Mouse (Mus musculus) neural tube, embryonic 14.5 days (tissue): ENCODE measurements around the gene Luc7l2. TPM values are rescaled to one million over a fixed set of nuclear protein-coding genes. Genes with fewer than 3 reads are reported as not detected.

Experiments
- ATAC-seq: fragments of 200-750 bp; cut with Nextera tagmentation; 2 replicates; pipeline ENCODE4 v1.8.0; 2017; ENCODE audit warnings: low read depth, mild to moderate bottlenecking, moderate TSS enrichment, moderate library complexity
- H3K27ac ChIP-seq: fragments of 300-500 bp; sonication (generic); 2 replicates; pipeline ENCODE4 v1.5.1; 2014; ENCODE audit warnings: low read depth, mild to moderate bottlenecking, control low read depth, low read length, moderate library complexity, mixed read lengths
- H3K27me3 ChIP-seq: fragments of 300-500 bp; sonication (generic); 2 replicates; pipeline ENCODE4 v1.6.1; 2014; ENCODE audit warnings: low read length; ENCODE audit not compliant: control insufficient read depth, insufficient read depth
- H3K36me3 ChIP-seq: fragments of 300-500 bp; sonication (generic); 2 replicates; pipeline ENCODE4 v1.6.1; 2014; ENCODE audit warnings: low read length, mixed read lengths; ENCODE audit not compliant: control insufficient read depth, insufficient read depth
- H3K4me1 ChIP-seq: fragments of 300-500 bp; sonication (generic); 2 replicates; pipeline ENCODE4 v1.6.1; 2014; ENCODE audit warnings: low read length; ENCODE audit not compliant: control insufficient read depth, insufficient read depth
- H3K4me2 ChIP-seq: fragments of 300-500 bp; sonication (generic); 2 replicates; pipeline ENCODE4 v1.6.1; 2014; ENCODE audit warnings: mild to moderate bottlenecking, low read depth, low read length, control low read depth
- H3K4me3 ChIP-seq: fragments of 300-500 bp; sonication (generic); 2 replicates; pipeline ENCODE4 v1.5.1; 2014; ENCODE audit warnings: low read depth, low read length, control low read depth, mixed read lengths
- H3K9ac ChIP-seq: fragments of 300-500 bp; sonication (generic); replicated peaks from 2 replicates; pipeline ENCODE4 v1.6.1; 2014; ENCODE audit warnings: low read depth, mild to moderate bottlenecking, control low read depth, low read length, mixed read lengths
- H3K9me3 ChIP-seq: fragments of 300-500 bp; sonication (generic); 2 replicates; pipeline ENCODE4 v1.6.1; 2016; ENCODE audit warnings: low read length; ENCODE audit not compliant: control insufficient read depth
- WGBS: fragments of 180-500 bp; shearing (Covaris S2); extraction: QIAGEN DNeasy Blood & Tissue Kit; methylation state at CpG from one replicate; pipeline ENCODE4 v1.1.7; 2014; 5-methylcytosine and 5-hydroxymethylcytosine counted together
- polyA plus RNA-seq: library from polyadenylated mRNA; unstranded; fragments of >200 nt; fragmentation: Nextera tagmentation; extraction: Ambion mirVana; gene quantifications from 2 replicates; pipeline ENCODE4 v1.2.1, GENCODE M21; 2014

Luc7l2 gene
- polyA plus RNA-seq, 1 experiment from 2014 or later, result 79.8 TPM

DNA sequence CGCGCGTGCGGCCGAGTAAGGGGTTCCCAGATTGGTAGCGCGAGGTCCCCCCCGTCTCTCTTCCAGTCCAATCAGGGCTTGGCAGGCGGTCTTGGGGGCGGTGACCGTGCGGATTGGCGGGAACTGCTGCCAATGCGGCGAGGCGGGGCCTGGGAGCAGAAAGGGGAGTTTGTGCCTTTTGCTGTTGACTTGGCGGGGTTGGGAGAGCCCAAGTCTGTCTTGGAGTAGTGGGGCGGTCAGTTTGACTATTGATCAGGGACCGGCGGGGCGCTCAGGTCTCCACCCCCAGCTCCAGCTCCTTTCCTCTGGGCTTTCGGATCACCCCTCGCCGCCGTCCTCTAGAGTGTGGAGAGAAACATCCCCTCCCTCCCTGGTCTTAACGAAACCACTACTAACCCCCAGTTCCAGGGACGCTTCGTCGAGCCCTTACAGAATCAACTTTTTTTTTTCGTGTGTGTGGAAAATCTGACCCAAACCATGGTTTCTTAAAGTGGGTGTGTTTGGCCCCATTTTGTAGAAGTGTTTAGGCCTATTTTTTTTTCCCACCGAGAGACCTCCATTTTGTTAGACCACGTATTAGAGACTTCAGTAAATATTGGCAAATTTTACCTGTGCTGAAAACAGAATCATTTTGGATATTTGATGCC is 978 bp downstream of the Luc7l2 start:
- under 1% methylated on average over 30 of the region's 32 CpGs for WGBS
- H3K27ac ChIP-seq, result peak overlapping the region; percentile 100
- no peaks in the 10 kb centered on the region for H3K9me3 ChIP-seq
- H3K27me3 ChIP-seq, result no peaks in the 10 kb centered on the region
- no peaks in the 10 kb centered on the region for H3K36me3 ChIP-seq
- peak overlapping the region; percentile 86 for H3K9ac ChIP-seq
- ATAC-seq, result peak; percentile 95
- peak overlapping the region; percentile 61 for H3K4me2 ChIP-seq
- H3K4me1 ChIP-seq, result peaks cover 10% of the 10 kb centered on the region
- H3K4me3 ChIP-seq, result peak overlapping the region; percentile 57

DNA sequence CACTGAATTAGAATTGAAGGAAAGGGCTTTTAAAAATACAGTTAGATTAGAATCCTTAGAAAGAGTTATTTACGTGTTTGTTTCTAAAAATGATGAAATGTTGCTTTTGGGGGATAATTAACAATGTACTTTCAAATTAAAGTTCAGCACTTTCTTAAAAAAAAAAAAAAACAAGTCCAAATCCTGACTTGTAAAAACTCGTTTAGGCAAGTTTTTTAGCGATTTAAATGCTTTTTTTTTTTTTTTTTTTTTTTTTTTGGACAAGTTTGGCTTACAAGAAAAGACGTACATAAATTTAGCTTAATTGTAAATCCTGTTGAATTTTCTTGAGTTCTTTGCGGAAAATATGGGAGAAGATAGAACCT is 1.5 kb downstream of the Luc7l2 start:
- Histone ChIP-seq H3K4me2 (peak overlapping the region; percentile 61), H3K9me3 (no peaks in the 10 kb centered on the region), H3K9ac (no peak overlapping the region), H3K27ac (no peak overlapping the region), H3K4me3 (peak overlapping the region; percentile 57), H3K4me1 (peaks cover 10% of the 10 kb centered on the region), H3K27me3 (no peaks in the 10 kb centered on the region), H3K36me3 (no peaks in the 10 kb centered on the region)
- WGBS, result 28% methylated on average over 5 of the region's 5 CpGs
- no peak for ATAC-seq

- no peaks in the 10 kb centered on the region for H3K27me3 ChIP-seq
- H3K4me2 ChIP-seq, result no peak overlapping the region
- no peak overlapping the region for H3K4me3 ChIP-seq
- WGBS, result 91% methylated on average over 2 of the region's 2 CpGs
- no peaks in the 10 kb centered on the region for H3K4me1 ChIP-seq
- H3K27ac ChIP-seq, result no peak overlapping the region
- ATAC-seq, result no peak
- H3K36me3 ChIP-seq, result peaks cover 16% of the 10 kb centered on the region; the same call in 1 of the 2 replicates
- no peaks in the 10 kb centered on the region for H3K9me3 ChIP-seq
- no peak overlapping the region for H3K9ac ChIP-seq
Measured at GRCm38 (mm10) chr6:38576096-38576495, 25.0 kb downstream of the Luc7l2 start.

DNA sequence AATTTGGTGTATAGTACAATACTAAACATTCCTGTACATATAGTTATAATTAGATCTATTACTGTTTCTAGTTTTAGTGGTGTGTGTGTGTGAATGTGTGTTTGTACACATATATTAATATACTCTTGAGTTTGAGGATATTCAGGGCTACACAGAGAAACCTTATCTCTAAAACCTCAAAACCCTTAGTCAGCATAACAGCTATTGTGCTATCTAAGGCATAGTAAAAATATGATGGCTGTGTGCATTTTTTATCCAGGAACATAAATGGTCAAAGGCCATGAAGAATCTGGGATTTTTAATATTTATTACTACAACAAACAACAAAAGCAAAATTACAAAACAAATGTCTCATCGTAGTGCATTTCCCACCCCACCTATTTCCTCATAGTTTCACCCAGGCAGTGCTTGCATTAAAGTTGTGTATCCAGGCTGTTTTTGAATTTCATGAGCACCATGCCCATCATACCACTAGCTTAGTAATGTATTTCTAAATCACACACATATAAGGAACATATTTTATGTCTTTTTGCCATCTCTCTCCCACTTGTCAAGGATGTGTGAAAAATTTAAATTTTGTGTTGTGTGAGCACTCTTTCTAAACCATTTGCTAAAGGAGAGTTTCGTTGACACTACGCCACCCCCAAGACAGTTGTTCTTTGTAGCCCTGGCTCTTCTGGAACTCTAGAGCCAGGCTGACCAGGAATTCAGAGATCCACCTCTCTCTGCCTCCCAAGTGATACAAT is 29.2 kb downstream of the Luc7l2 start:
- no peaks in the 10 kb centered on the region for H3K4me1 ChIP-seq
- no peak overlapping the region for H3K9ac ChIP-seq
- no peak overlapping the region for H3K27ac ChIP-seq
- peaks cover 10% of the 10 kb centered on the region; the same call in 1 of the 2 replicates for H3K36me3 ChIP-seq
- 98% methylated on average over 3 of the region's 3 CpGs for WGBS
- ATAC-seq, result no peak
- H3K9me3 ChIP-seq, result no peaks in the 10 kb centered on the region
- H3K4me3 ChIP-seq, result no peak overlapping the region
- no peaks in the 10 kb centered on the region for H3K27me3 ChIP-seq
- no peak overlapping the region for H3K4me2 ChIP-seq

GRCm38 (mm10) chr6:38581711-38582110 is 30.6 kb downstream of the Luc7l2 start:
- Histone ChIP-seq H3K9me3 (no peaks in the 10 kb centered on the region), H3K4me1 (no peaks in the 10 kb centered on the region), H3K27ac (no peak overlapping the region), H3K27me3 (no peaks in the 10 kb centered on the region), H3K4me3 (no peak overlapping the region), H3K4me2 (no peak overlapping the region), H3K36me3 (peaks cover 16% of the 10 kb centered on the region), H3K9ac (no peak overlapping the region)
- ATAC-seq, result no peak
- WGBS, result 95% methylated on average over 3 of the region's 3 CpGs

DNA sequence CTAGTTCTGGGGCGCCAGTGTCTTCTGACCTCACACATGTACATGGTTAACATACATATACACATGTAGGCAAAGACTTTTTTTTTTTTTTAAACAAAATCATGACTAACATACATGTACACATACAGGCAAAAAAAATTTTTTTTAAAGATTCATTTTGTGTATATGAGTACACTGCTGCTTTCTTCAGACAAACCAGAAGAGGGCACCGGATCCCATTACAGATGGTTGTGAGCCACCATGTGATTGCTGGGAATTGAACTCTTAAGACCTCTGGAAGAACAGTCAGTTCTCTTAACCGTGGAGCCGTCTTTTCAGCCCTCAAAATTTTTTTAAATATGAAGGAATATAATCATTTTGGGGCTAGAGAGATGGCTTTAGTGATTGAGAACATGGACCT is 46.3 kb downstream of the Luc7l2 start:
- ATAC-seq, result no peak
- no peak overlapping the region for H3K9ac ChIP-seq
- H3K27ac ChIP-seq, result no peak overlapping the region
- no peaks in the 10 kb centered on the region for H3K9me3 ChIP-seq
- H3K4me3 ChIP-seq, result no peak overlapping the region
- WGBS, result 94% methylated on average over 4 of the region's 4 CpGs
- H3K36me3 ChIP-seq, result peaks cover 21% of the 10 kb centered on the region
- no peak overlapping the region for H3K4me2 ChIP-seq
- H3K27me3 ChIP-seq, result no peaks in the 10 kb centered on the region
- H3K4me1 ChIP-seq, result no peaks in the 10 kb centered on the region

- WGBS, result 79% methylated on average over 2 of the region's 2 CpGs
- no peak overlapping the region for H3K4me3 ChIP-seq
- no peaks in the 10 kb centered on the region for H3K27me3 ChIP-seq
- ATAC-seq, result no peak
- H3K4me2 ChIP-seq, result no peak overlapping the region
- no peaks in the 10 kb centered on the region for H3K36me3 ChIP-seq
- no peak overlapping the region for H3K27ac ChIP-seq
- no peaks in the 10 kb centered on the region for H3K4me1 ChIP-seq
- H3K9ac ChIP-seq, result no peak overlapping the region
- H3K9me3 ChIP-seq, result no peaks in the 10 kb centered on the region
Measured at GRCm38 (mm10) chr6:38609892-38610291, 58.8 kb downstream of the Luc7l2 start.

DNA sequence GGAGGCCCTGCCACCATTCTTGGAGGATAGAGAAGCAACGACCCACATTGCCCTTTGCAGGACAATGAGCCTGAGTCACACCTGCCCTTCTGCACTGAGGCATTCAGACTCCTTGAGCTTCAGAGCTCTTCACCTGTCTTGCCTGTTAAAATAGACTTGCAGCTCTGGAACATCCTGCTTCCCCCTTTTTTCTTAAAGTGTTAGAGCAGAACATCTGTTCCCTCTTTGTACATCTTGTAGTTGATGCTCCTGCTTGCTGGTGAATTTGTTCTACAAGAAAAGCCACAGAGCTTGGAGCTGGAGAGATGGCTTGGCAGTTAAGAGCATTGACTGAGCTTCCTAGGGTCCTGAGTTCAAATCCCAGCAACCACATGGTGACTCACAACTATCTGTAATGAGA is 71.3 kb downstream of the Luc7l2 start:
- Histone ChIP-seq H3K4me1 (no peaks in the 10 kb centered on the region), H3K4me3 (no peak overlapping the region), H3K36me3 (peaks cover 8% of the 10 kb centered on the region; the same call in 1 of the 2 replicates), H3K27ac (no peak overlapping the region), H3K4me2 (no peak overlapping the region), H3K27me3 (no peaks in the 10 kb centered on the region), H3K9ac (no peak overlapping the region), H3K9me3 (no peaks in the 10 kb centered on the region)
- WGBS, result 88% methylated on average over 1 of the region's 1 CpGs
- ATAC-seq, result no peak

GRCm38 (mm10) chr6:38623457-38623856 is 72.3 kb downstream of the Luc7l2 start:
- Histone ChIP-seq H3K9ac (no peak overlapping the region), H3K36me3 (peaks cover 2% of the 10 kb centered on the region; the same call in 1 of the 2 replicates), H3K9me3 (no peaks in the 10 kb centered on the region), H3K27ac (no peak overlapping the region), H3K27me3 (no peaks in the 10 kb centered on the region), H3K4me3 (no peak overlapping the region), H3K4me2 (no peak overlapping the region), H3K4me1 (no peaks in the 10 kb centered on the region)
- ATAC-seq, result no peak
- 93% methylated on average over 2 of the region's 2 CpGs for WGBS
